Mouse (Mus musculus): ENCODE results near the gene Oas1f. TPM values are rescaled to one million over a fixed set of nuclear protein-coding genes. Genes with fewer than 3 reads are reported as not detected.
"Not testable (repeated sequence)": the region's sequence is repeated elsewhere in the genome, so short reads cannot be mapped to it uniquely, and the experiment has no call there.

Gene Oas1f
- polyA plus RNA-seq, 1 experiment: not detected

DNA sequence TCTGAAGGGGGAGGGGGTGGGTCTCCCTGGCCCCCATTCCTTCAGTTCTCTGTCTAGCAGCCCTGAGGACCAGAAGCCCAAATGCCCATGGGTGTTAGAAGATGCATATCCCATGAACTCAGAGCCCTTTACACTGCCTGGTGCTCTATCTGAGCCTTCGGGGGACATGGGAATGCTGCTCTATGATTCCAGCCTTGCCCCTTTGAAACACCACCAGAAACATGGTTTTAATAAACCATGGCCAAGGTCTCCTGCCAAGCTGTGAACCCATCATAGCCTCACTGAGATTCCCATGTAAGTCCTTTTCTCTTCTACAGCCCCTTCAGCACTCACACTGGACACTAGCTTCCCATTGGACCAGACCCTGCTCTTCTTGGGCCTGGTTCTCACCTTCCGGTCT is 42.9 kb downstream of the Oas1f start:
- no peak overlapping the region for H3K4me3 ChIP-seq (ENCODE audit: insufficient read depth, low read length)
- no peak overlapping the region for H3K27ac ChIP-seq (ENCODE audit: insufficient read depth, low read length)
- TF ChIP-seq POLR2A (IDR thresholded peaks at IDR 0.05; ENCODE audit: extremely low read depth, insufficient read depth, low read length) (no peak), CTCF (IDR thresholded peaks at IDR 0.05; ENCODE audit: extremely low read depth, insufficient read depth, low read length) (no peak)
- no peaks in the 10 kb centered on the region for H3K4me1 ChIP-seq (ENCODE audit: control insufficient read depth, insufficient read depth, low read length)

- no peak for TF ChIP-seq POLR2A (IDR thresholded peaks at IDR 0.05; ENCODE audit: extremely low read depth, insufficient read depth, low read length)
- TF ChIP-seq CTCF (IDR thresholded peaks at IDR 0.05; ENCODE audit: extremely low read depth, insufficient read depth, low read length): no peak
Measured at GRCm38 (mm10) chr5:120890991-120891390, 43.8 kb downstream of the Oas1f start.

DNA sequence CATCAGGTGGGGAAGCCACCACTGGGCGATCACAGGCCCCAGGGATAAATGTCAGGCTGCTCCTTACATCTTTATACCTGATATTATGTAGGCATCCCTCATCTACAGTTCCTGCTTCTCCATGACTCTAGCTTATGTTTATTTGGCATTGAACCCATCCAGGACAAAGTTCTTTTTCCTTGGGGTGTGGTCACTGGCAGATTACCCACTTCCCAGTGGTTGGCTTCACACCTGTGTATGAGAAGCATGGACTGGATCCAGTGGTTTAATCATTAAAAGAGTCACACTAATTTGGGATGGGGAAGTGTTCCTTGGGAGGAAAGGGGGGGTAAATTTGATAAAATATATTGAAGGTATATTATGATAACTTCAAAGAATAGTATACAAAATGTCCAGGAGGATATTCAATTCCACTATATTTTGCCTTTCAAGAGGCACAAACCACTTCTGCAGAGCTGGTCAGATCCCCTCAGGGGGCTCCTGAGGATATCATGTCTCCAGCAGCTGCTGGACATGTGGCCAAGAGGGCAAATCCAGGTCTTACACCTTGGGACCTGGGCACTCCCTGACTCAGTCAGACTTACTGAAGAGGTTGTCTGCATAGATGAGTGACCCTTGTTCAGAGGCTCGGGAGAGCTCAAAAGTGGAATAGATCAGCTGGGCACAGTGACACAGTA is 44.5 kb downstream of the Oas1f start:
- H3K4me3 ChIP-seq (ENCODE audit: insufficient read depth, low read length); H3K27ac ChIP-seq (ENCODE audit: insufficient read depth, low read length); H3K4me1 ChIP-seq (ENCODE audit: control insufficient read depth, insufficient read depth, low read length): not testable (repeated sequence)

More at GRCm38 (mm10) chr5:120890991-120891390, 43.8 kb downstream of the Oas1f start:
- H3K4me3 ChIP-seq (ENCODE audit: insufficient read depth, low read length): no peak overlapping the region
- no peaks in the 10 kb centered on the region for H3K4me1 ChIP-seq (ENCODE audit: control insufficient read depth, insufficient read depth, low read length)
- no peak overlapping the region for H3K27ac ChIP-seq (ENCODE audit: insufficient read depth, low read length)

DNA sequence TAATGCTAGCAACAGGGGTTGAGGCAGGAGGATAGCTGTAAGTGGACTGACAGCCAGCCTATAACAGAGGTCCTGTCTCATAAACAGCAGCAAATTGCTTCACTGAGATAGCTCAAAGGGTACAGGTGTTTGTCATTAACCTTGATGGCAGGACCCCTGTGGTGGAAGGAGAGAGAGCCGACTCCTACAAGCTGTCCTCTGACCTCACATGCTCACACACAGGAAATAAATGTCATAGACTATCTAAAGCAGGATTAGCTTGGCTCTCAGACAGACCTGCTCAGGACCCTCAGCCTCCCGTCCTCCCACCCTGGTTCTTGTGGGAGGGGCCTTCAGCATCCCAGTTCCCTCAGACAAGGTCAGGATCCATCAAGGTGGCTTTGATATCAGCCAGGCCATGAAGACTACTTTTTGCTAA is 45.1 kb downstream of the Oas1f start:
- Histone ChIP-seq H3K4me1 (ENCODE audit: control insufficient read depth, insufficient read depth, low read length) (no peaks in the 10 kb centered on the region), H3K27ac (ENCODE audit: insufficient read depth, low read length) (no peak overlapping the region), H3K4me3 (ENCODE audit: insufficient read depth, low read length) (no peak overlapping the region)
- TF ChIP-seq POLR2A (IDR thresholded peaks at IDR 0.05; ENCODE audit: extremely low read depth, insufficient read depth, low read length) (no peak), CTCF (IDR thresholded peaks at IDR 0.05; ENCODE audit: extremely low read depth, insufficient read depth, low read length) (no peak)

- not testable (repeated sequence) for H3K27ac ChIP-seq (ENCODE audit: insufficient read depth, low read length); H3K4me3 ChIP-seq (ENCODE audit: insufficient read depth, low read length); H3K4me1 ChIP-seq (ENCODE audit: control insufficient read depth, insufficient read depth, low read length)
Measured at GRCm38 (mm10) chr5:120893866-120894265, 46.7 kb downstream of the Oas1f start.

GRCm38 (mm10) chr5:120894692-120895091 is 47.5 kb downstream of the Oas1f start:
- H3K4me1 ChIP-seq (ENCODE audit: control insufficient read depth, insufficient read depth, low read length); H3K4me3 ChIP-seq (ENCODE audit: insufficient read depth, low read length); H3K27ac ChIP-seq (ENCODE audit: insufficient read depth, low read length): not testable (repeated sequence)

DNA sequence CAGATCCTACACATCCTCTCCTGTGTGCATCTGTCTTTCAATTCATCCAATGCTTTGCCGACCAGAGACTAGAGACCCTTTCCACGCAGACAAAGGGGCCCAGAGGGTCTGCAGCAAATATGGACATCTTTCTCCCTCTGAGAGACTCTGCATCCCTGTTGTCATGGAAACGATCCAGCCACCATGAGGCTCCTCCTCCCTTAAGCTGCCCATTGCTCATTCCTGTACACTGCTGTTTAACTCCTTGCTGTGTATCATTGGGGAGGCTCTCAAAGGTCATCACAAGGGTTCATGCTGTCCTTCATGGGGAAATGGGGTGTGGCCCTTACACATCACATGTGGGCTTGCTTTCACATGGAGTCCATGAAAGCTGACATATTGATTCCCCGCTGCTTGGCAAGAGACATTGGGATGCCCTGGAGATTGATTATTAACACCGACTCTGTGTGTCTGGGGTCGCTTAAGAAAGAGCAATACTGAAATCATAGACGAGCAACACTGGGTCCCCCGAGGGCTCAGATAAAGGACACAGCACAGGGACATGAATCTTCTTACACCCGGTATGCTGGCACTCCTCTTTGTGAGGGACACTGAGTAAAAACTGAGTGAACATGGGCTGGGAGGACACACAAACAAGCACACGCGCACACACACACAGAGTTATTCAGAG is 48.2 kb downstream of the Oas1f start:
- Histone ChIP-seq H3K4me1 (ENCODE audit: control insufficient read depth, insufficient read depth, low read length) (no peaks in the 10 kb centered on the region), H3K4me3 (ENCODE audit: insufficient read depth, low read length) (no peak overlapping the region), H3K27ac (ENCODE audit: insufficient read depth, low read length) (no peak overlapping the region)
- TF ChIP-seq CTCF (IDR thresholded peaks at IDR 0.05; ENCODE audit: extremely low read depth, insufficient read depth, low read length) (no peak), POLR2A (IDR thresholded peaks at IDR 0.05; ENCODE audit: extremely low read depth, insufficient read depth, low read length) (no peak)

DNA sequence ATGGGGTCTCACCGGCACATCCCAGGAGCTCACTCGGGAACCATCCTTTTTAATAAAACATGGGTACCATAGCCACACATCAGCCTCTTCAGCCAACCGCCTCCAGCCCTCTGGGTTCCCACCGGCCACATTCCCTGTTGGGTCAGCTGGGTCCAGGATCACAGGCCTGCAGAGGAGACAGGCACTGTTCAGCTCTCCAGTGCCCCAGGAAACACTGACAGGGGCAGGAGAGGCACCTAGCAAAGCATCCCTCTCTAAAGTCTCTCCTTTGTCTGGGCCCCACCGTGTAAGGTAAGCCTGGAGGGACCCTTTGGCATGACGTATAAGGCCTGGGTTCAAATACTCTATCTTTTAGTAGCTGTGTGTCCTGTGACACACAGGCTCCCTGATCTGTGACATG is 51.1 kb downstream of the Oas1f start:
- Histone ChIP-seq H3K4me1 (ENCODE audit: control insufficient read depth, insufficient read depth, low read length) (no peaks in the 10 kb centered on the region), H3K27ac (ENCODE audit: insufficient read depth, low read length) (no peak overlapping the region), H3K4me3 (ENCODE audit: insufficient read depth, low read length) (no peak overlapping the region)
- TF ChIP-seq POLR2A (IDR thresholded peaks at IDR 0.05; ENCODE audit: extremely low read depth, insufficient read depth, low read length) (no peak), CTCF (IDR thresholded peaks at IDR 0.05; ENCODE audit: extremely low read depth, insufficient read depth, low read length) (no peak)

- no peaks in the 10 kb centered on the region for H3K4me1 ChIP-seq (ENCODE audit: control insufficient read depth, insufficient read depth, low read length)
Measured at GRCm38 (mm10) chr5:120898726-120899125, 51.6 kb downstream of the Oas1f start.

DNA sequence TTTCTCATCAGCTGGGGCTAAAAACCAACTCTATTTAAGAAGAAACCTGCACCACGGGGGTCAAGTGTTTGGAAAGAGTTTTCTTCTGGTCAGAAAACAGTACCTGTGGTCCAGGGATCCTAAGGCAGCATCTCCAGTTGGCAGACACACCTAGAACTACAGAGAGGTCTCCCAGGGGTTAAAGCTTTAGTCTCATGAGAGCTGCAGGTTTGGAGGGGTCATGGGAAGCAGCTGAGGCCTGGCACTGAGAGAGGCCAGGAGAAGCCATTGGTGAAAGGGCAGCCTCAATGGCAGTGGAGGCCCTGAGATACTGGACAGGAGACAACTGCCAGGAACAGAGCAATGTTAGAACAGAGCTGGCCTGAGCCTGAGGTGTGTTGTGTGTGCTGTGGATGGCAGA is 53.5 kb downstream of the Oas1f start:
- no peak overlapping the region for H3K27ac ChIP-seq (ENCODE audit: insufficient read depth, low read length)
- no peaks in the 10 kb centered on the region for H3K4me1 ChIP-seq (ENCODE audit: control insufficient read depth, insufficient read depth, low read length)
- TF ChIP-seq CTCF (IDR thresholded peaks at IDR 0.05; ENCODE audit: extremely low read depth, insufficient read depth, low read length): no peak
- no peak for TF ChIP-seq POLR2A (IDR thresholded peaks at IDR 0.05; ENCODE audit: extremely low read depth, insufficient read depth, low read length)
- H3K4me3 ChIP-seq (ENCODE audit: insufficient read depth, low read length): no peak overlapping the region

More at GRCm38 (mm10) chr5:120898726-120899125, 51.6 kb downstream of the Oas1f start:
- no peak overlapping the region for H3K27ac ChIP-seq (ENCODE audit: insufficient read depth, low read length)
- H3K4me3 ChIP-seq (ENCODE audit: insufficient read depth, low read length): no peak overlapping the region
- no peak for TF ChIP-seq POLR2A (IDR thresholded peaks at IDR 0.05; ENCODE audit: extremely low read depth, insufficient read depth, low read length)
- no peak for TF ChIP-seq CTCF (IDR thresholded peaks at IDR 0.05; ENCODE audit: extremely low read depth, insufficient read depth, low read length)

Measured in cortical plate, adult 2 months (tissue).